Mouse (Mus musculus) cerebellum, adult 2 months (tissue): ENCODE results near the gene Plcl2.

ENCODE experiments used
- CTCF ChIP-seq: fragments of 200-500 bp; IDR thresholded peaks from 2 replicates; pipeline ENCODE4 v1.5.1; 2011; ENCODE audit warnings: low read depth, mild to moderate bottlenecking, control low read depth, low read length, moderate library complexity, borderline replicate concordance; ENCODE audit not compliant: insufficient read depth
- POLR2A ChIP-seq: fragments of 200-500 bp; IDR thresholded peaks from 2 replicates; pipeline ENCODE4 v1.6.1; 2011; ENCODE audit warnings: low read length, control low read depth, borderline replicate concordance; ENCODE audit not compliant: insufficient read depth

DNA sequence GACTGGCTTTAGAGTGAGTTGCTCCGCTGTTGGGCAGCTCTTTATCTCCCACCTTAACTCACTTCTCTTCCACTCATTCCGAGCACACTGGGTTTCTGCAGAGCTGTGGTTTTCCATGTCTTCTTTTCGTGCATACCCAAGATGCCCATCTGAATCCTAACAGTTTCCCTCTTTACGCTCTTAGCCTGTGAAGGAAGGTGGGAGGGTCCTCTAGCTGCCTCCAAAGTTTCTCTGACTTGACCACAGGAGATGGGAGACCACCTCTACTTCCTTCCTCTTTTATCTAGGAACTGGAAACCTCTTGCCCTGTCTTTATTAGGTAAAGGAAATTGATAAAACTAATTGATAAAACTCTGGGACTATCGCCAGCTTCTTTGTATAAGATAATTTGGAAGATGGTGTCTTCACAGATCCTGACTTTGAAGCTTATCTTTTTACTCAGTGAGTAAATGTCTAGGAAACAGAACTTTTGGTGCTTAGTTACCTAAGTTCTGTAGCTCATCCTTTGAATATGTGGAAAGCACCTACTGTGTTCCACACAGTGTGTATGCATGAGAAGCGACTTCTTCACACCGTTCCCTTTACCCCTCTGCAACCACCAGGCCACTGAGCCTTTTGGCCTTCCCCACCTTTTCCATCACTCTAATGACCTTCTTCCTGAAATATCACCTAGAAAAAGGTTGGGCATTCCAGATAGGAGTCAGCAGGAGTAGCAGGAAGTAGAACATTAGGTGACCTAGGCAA is 111.8 kb downstream of the Plcl2 start:
- no peak for TF ChIP-seq POLR2A
- no peak for TF ChIP-seq CTCF
